8 mouse cellular contexts compared by ENCODE assay signal in the genomic region with DNA sequence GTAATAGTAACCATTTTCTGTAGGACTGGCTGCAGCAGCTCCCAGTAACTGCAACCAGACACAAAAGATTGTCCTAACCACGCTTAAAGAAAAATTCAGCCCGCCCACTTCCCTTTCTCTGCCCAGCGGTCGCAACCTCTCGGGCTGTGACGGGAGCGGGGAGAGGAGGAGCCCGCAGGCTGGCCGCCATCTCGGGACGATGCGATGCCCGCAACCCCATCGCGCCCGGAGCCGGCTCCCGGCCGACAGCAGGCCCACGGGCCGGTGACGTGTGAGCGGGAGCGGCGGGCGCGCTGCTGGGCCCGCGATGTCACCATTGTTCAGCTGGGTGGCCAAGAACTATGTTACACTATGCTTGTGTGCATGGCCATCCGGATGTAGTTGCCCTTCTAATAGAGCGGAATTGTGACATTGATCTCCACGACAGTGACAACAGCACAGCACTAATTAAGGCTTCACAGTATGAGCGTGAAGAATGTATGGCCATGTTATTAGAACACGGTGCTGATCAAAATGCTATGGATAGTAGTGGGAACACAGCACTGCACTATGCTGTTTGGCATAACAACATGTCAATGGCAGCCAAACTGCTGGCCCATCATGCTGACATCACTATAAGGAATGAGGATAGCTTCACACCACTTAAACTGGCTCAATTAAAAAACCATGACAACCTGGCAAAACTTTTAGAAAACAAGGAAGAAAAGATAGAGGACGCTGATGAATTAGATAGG. TPM values are rescaled to one million over a fixed set of nuclear protein-coding genes. Genes with fewer than 3 reads are reported as not detected.
DNase-seq lines count a peak whose midpoint lies in the region; ATAC-seq lines count a peak whose summit lies in the region.

No protein-coding gene starts in this region.

- peak; percentile 54; the same call in 1 of the 2 replicates for ATAC-seq in limb, embryonic 13.5 days (ENCODE audit: low FRiP score, low read depth)
- peak; percentile 88 for ATAC-seq in midbrain, embryonic 13.5 days
- no peak for ATAC-seq in megakaryocyte-erythroid progenitor cell, adult 5-6 weeks (replicated peaks; ENCODE audit: low FRiP score, low TSS enrichment, poor library complexity, severe bottlenecking)

- no peaks in the 10 kb centered on the region for H3K9me3 ChIP-seq in hindbrain, embryonic 10.5 days
- no peaks in the 10 kb centered on the region for H3K9me3 ChIP-seq in limb, embryonic 13.5 days
- no peaks in the 10 kb centered on the region for H3K9me3 ChIP-seq in midbrain, embryonic 13.5 days

- peaks cover 13% of the 10 kb centered on the region; the same call in 1 of the 2 replicates for H3K27me3 ChIP-seq in hindbrain, embryonic 10.5 days (ENCODE audit: insufficient read depth, poor library complexity, severe bottlenecking)
- no peaks in the 10 kb centered on the region for H3K27me3 ChIP-seq in limb, embryonic 13.5 days
- H3K27me3 ChIP-seq in midbrain, embryonic 13.5 days, result no peaks in the 10 kb centered on the region

- peaks cover 7% of the 10 kb centered on the region; the same call in 1 of the 2 replicates for H3K4me1 ChIP-seq in hindbrain, embryonic 10.5 days (replicated peaks)
- peaks cover 12% of the 10 kb centered on the region for H3K4me1 ChIP-seq in limb, embryonic 13.5 days
- H3K4me1 ChIP-seq in midbrain, embryonic 13.5 days (replicated peaks), result peaks cover 8% of the 10 kb centered on the region; the same call in 1 of the 2 replicates

- H3K9ac ChIP-seq in limb, embryonic 13.5 days, result peak overlapping the region; percentile 70
- H3K9ac ChIP-seq in midbrain, embryonic 13.5 days (replicated peaks), result peak overlapping the region; percentile 62

- peak overlapping the region; percentile 54 for H3K4me3 ChIP-seq in hindbrain, embryonic 10.5 days
- peak overlapping the region; percentile 41 for H3K4me3 ChIP-seq in limb, embryonic 13.5 days
- H3K4me3 ChIP-seq in midbrain, embryonic 13.5 days (replicated peaks), result peak overlapping the region; percentile 36

- H3K4me2 ChIP-seq in limb, embryonic 13.5 days (replicated peaks), result peak overlapping the region; percentile 74
- peak overlapping the region; percentile 62 for H3K4me2 ChIP-seq in midbrain, embryonic 13.5 days (replicated peaks)

- H3K36me3 ChIP-seq in hindbrain, embryonic 10.5 days, result no peaks in the 10 kb centered on the region
- H3K36me3 ChIP-seq in limb, embryonic 13.5 days, result no peaks in the 10 kb centered on the region
- H3K36me3 ChIP-seq in midbrain, embryonic 13.5 days, result no peaks in the 10 kb centered on the region

- WGBS in hindbrain, embryonic 10.5 days, result 20% methylated on average over 35 of the region's 35 CpGs
- WGBS in limb, embryonic 13.5 days, result 29% methylated on average over 34 of the region's 35 CpGs
- WGBS in midbrain, embryonic 13.5 days, result 25% methylated on average over 35 of the region's 35 CpGs

- peak overlapping the region; percentile 84 for H3K27ac ChIP-seq in hindbrain, embryonic 10.5 days
- no peak overlapping the region for H3K27ac ChIP-seq in limb, embryonic 13.5 days
- no peak overlapping the region for H3K27ac ChIP-seq in midbrain, embryonic 13.5 days

- peak; percentile 9 for DNase-seq in adrenal gland, adult 8-10 months
- DNase-seq in cerebellum, adult 9-10 months, result peak; percentile 13
- DNase-seq in gastrocnemius, adult 18-20 months (ENCODE audit: low spot score), result peak; percentile 45
- peak; percentile 63 for DNase-seq in hindbrain, embryonic 10.5 days (ENCODE audit: low spot score)
- no peak for DNase-seq in thymus, postnatal 10 days (ENCODE audit: low spot score in 2 of 2)

RNA-seq across cellular contexts. Expression of gene C2cd4b, which starts 59.2 kb away (rescaled TPM):
- under 1 TPM; 0.51 to 0.98 (median 0.80) TPM for total RNA-seq in adrenal gland, adult 8-10 months (2022)
- not detected for total RNA-seq in gastrocnemius, adult 18-20 months (2021)
- 0.12 and 0.30 TPM in 2 replicates for polyA plus RNA-seq in hindbrain, embryonic 10.5 days (2016; fragmentation: Nextera tagmentation; extraction: Ambion mirVana)
- 0.15 and 0.48 TPM in 2 replicates for polyA plus RNA-seq in limb, embryonic 13.5 days (2015; fragmentation: Nextera tagmentation; extraction: Ambion mirVana)
- polyA plus RNA-seq in midbrain, embryonic 13.5 days (2015; fragmentation: Nextera tagmentation; extraction: Ambion mirVana), result 0.20 and 0.44 TPM in 2 replicates
- total RNA-seq in megakaryocyte-erythroid progenitor cell, adult 5-6 weeks (2014; fragmentation: Nextera tagmentation), result not detected in 2 replicates
- not detected in 2 replicates for total RNA-seq in megakaryocyte-erythroid progenitor cell, adult 5-6 weeks (2017)

Comparison
In these comparisons a context has a peak if more than half of its experiments do, and no peak if none do; other contexts are left out.
1. DNase-seq: peak in adrenal gland, adult 8-10 months (single experiment), cerebellum, adult 9-10 months (single experiment), gastrocnemius, adult 18-20 months (single experiment) and hindbrain, embryonic 10.5 days (single experiment); none in thymus, postnatal 10 days (0 of 2).
2. Peak in every context shown above with its lines, with median percentiles within 50 percentile points of each other: H3K4me3 ChIP-seq.